Mouse (Mus musculus) mouse trophoblast stem cell (cell line): ENCODE data around the gene Notch1.

ENCODE experiments used
- in situ Hi-C, 2 experiments: fragments of 300-500 bp; cut with MseI, MboI; formaldehyde crosslinking; loops; 2 replicates in 1 of 2; 3 replicates in 1 of 2; pipeline ENCODE4 v1.15.1; 2025

Notch1 gene

GRCm38 (mm10) chr2:26408515-26409356, 107.7 kb downstream of the Notch1 start, which contains the start of gene Inpp5e:
Inpp5e (minus strand) TSS chr2:26409203.
- in situ Hi-C loops = no loop called here
